Mouse (Mus musculus) adrenal gland, adult 18-20 months (tissue): ENCODE results near the gene Eipr1. TPM values are rescaled to one million over a fixed set of nuclear protein-coding genes. Genes with fewer than 3 reads are reported as not detected.

Experiments used
- DNase-seq, 2 experiments: peaks; one replicate each; pipeline ENCODE4 v3.0.0; 2021 to 2022; ENCODE audit warnings: low spot score in 2 of 2
- total RNA-seq, 2 experiments: library from RNA; stranded (reverse); gene quantifications; 1 replicate in 1 of 2; 2 replicates in 1 of 2; pipeline ENCODE4 v1.2.3; 2021

The Eipr1 gene
- total RNA-seq, 2 experiments from 2014 or later, result 18.1 to 22.0 TPM

DNA sequence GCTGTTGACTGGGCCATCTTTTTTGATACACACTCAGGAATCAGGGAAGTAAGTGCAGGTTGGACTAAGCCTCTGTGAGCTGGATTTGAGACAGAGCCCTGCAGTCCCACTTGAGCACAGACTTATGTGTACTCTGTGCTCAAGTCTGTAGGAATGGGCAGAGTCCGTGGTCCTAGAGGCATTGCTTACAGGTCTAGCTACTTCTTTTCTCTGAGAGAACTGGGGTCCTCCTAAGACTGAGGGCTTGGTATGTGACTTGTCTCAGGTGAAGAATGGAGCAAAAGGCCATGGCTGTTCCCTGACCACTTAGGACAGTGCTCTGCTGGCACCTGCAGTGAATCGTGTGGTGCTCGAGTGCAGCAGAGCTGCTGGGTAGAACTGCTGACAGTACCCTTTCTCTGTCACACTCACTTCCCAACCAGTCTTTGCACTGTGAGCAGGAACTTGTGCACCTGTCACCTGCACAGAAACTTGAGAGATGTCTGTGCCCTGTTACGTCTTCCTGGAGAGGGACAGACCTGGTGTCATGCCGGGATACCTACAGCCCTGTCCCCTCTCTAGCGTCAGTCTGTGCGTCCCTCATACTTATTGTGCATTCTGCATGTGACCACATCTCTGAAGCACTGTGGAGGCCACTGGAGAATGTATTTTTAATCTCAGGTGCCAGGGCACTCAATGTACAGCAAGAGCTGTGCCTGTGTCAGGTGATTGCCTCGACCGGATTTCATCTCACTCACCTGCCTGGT, 65.3 kb downstream of the Eipr1 start:
- no peak for DNase-seq

DNA sequence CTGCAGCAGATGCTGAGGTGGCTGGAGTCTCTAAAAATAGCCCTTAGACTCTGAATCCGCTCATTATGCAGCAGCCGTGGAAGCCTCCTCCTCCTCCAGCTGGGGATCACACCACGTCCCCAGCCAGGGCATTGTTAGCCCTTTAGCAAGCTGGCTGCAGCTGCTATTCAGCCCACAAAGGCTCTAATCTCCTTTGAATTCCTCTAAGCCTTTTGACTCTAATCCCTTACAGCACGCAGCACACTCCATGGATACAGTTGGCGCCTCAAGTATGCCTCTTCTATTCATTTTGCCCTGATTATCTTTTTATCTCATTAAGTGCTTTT, 65.8 kb downstream of the Eipr1 start:
- DNase-seq, result no peak

DNA sequence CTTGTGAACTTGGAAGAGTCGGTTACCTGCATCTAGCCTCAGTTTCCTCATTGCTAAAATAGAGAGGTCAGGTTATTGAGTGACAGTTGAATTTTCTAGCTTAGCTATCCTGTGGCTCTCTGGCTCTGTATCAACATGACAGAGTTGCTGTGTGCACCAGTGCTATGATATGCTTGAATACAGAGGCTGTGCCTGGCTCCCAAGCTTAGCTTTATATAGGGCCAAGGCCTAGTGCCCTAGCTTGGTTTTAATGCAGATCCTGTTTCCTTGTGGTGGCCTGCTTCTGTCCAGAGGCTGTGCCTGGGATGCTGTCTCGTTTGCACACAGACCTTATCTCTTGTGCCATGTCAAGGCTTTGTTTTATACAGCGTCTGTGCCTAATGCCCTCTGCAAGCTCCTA, 66.3 kb downstream of the Eipr1 start:
- no peak for DNase-seq

DNA sequence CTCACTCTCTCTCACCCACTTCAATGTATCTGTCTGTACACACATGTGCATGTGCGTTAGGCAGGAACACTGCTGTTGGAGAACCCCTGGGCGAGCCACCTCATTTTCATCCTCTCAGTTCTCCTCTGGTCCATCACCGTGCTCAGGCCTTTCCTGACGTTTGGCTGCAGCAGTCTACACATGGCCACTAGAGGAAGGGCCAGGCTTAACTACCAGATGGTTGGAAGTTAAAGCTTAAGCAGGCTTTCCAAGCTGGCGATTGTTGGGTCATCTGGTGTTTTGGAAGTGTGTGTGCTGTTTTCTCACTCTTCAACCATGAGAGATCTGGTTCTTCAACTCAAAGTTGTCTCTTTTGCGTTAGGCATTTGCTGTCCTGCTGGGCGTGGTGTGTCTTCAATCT, 71.9 kb downstream of the Eipr1 start:
- DNase-seq, result no peak

DNA sequence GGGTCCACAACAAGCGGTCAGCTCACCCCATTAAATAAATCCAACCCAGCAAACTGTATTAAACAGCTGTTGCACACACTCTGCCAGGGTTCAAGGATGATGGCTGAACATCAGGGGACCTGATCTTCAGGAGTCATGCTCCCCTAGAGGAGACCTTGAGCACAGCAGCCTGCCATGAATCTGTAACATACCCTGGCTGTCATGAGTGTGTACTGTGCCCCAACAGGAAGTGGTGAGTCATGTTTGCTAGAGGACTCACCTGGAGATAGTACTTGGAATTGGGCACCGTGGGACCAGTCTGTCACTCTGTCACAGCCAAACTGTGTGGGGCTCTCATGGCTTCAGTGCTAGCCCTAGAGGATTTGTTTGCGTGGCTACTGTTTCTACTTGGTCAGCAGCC, 77.9 kb downstream of the Eipr1 start:
- no peak for DNase-seq

DNA sequence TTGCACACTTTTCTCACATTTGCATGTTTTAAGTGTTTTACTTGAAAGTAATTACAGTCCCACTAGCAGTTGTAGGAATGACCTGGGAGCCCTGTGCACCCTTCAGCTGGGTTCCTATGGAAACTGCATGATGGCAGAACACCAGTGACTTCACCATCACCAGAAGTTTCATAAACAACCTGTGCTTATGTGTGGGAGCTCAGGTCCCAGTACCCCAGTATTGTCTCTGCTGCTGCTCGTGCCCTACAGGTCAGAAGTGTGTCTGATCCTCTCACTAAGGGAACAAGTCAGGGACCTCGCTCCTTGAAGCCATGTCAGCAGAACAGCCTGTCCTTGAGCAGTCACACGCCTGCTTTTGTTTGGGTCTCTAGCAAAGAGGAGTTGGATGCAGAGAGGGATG, 78.9 kb downstream of the Eipr1 start:
- no peak for DNase-seq

DNA sequence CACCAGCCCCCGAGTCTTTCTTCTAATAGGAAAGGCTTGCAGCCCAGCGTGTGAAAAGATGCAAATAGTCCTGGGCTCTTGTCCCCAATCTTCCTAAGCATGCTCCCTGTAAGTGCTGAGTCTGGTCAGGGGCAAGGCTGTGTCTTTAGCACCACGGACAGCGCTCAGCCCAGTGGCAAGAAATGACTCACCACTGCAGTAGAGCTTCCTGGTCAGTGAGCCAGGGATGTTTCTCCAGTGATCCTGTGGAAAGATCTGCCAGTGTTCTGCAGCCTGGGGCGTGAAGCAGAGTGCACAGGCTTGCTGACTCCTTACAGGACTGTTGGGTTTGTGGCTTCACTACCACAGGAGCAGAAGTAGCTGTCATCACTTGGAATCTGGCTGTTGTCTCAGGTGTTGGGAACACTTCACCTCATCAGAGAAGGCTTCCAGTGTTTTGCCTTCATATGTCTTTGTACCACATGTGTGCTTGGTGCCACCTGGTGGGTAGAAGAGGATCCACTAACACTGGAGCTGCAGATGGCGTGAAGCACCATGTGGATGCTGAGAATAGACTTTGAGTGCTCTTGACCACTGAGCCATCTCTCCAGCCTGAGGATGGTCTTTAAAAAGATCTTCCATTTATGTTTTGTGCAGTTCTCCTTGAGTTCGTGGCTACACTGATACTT, 79.6 kb downstream of the Eipr1 start:
- DNase-seq, result peak; percentile 53 to 59

DNA sequence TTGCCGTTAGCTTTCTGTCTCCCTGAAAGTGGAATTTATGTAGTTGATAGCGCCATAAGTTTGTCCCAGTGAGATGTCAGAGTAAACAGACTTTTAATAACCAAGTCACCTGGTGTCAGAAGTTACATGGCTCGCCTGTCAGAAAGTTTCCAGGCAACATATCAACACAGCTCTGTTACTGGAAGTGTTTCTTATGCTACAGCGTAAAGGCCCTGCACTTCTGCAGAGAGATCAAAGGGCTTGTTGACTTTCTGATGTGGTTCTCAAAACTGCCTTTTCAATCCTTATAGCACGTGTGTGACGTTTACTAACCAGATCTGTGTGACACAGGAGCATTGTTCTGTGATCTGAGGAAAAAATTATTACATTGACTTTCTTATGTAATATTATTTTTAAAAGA, 82.7 kb downstream of the Eipr1 start:
- DNase-seq, result no peak

DNA sequence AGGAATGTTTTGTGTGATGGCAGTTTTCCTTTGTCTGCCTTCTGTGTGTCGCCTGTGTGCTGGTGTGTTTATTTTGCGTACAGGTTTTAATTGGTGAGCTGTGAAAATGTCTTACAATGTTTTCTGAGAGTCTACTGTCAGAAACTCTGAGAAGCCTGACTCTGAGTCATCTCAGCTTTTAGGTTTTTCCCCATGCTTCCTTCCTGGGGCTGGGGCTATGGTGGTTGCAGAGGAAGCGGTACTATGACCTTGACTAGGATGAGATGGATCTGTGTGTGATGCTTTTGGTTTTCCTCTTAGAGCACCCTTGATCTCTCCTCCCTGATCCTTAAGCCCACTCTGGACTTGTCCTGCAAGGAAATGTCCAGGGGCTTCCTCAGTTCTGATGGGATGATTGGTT, 84.1 kb downstream of the Eipr1 start:
- no peak for DNase-seq

DNA sequence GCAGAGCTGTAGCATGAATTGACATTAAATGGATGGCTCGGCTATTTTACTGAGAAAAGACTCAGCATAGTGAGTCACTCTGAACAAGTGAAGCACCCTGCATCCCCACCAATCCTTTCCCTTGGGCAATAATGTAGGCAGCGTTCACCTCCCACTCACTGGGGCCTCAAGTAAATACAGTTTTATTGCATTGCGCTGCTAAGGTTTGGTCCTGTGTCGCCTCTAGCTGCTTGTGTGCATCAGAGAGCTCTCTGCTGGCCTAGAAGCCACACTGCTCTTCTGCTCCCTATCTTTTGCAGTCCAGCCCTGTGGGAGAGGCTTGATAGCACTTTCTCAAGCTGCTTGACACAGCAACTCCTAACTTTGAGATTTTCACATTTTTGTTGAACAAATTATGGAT, 86.7 kb downstream of the Eipr1 start:
- no peak for DNase-seq

DNA sequence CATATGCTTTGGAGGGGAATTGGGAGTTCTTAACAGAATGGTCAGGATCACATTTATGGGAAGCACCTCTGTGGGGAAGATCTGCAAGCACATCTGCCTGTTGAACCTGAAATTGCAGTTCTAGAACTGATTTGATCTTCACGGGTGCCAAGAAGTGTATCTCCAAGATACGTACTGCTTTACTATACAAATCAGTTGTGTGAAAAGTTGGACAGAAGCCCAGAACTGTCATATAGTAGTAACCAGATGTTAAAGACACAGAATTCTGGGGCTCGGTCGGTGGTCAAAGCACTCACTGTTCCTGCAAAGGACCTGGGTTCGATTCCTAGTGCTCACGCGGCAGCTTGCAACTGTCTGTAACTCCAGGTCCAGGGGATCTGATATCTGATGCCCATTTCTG, 87.4 kb downstream of the Eipr1 start:
- DNase-seq, result no peak

DNA sequence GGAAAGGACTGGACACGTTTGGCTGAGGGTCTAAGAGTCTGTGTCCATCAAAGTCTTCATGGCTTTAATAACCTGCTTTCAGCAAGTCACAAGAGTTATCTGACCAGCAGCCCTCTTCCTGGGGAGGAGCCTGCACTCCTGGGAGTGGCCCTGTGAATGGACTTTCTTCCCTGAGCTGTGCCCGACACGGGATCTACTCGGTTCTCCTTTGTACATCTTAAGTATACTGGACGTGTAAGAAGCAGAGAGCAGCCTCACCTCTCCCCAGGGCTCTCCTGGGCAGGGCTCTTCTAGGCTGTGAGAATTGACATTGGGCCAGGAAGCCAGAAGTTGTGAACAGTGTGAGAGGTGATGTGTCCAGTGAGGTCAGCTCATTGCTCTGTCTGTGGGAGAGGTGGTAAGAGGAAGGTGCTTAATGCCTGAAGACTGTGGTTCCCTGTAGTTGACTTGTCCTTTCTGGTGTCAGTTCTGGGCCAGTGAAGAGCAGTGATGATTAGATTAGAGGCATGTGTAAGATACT, 89.6 kb downstream of the Eipr1 start:
- no peak for DNase-seq

DNA sequence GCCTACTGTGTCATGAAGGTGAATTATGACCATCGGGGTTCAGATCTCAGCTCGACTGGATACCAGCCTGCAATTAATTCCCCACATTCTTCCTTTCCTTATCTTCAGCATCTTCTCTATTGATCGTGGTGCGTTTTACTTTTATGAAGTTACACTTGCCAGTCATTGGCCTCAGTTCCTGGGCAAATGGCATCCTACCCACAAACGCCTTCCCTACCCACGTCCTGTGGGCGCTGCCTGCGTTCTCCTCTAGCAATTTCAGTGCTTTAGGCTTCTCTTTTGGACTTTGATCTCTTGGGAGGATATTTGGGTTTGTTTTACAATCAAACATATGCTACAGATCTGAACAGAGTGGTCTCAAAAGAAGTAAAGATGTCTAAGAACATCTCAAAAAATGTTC, 94.2 kb downstream of the Eipr1 start:
- DNase-seq, result no peak

DNA sequence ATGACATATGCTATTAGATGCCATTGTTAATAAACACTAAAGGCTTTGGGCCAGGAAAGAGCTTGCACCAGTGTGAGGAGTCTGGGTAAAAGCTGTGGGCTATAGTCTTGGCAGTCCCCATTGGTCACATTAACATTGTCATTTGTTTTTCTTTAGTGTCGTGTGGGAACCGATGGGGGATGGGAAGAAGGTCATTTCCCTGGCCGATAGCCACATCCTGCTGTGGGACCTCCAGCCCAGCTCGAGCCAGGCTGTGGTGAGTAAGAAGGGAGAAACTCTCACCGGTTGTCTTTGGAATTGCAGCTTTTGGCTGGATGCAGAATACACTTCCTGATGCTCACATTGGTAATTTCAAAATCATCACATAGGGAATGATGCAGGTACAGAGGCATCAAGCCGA, 95.8 kb downstream of the Eipr1 start:
- no peak for DNase-seq

DNA sequence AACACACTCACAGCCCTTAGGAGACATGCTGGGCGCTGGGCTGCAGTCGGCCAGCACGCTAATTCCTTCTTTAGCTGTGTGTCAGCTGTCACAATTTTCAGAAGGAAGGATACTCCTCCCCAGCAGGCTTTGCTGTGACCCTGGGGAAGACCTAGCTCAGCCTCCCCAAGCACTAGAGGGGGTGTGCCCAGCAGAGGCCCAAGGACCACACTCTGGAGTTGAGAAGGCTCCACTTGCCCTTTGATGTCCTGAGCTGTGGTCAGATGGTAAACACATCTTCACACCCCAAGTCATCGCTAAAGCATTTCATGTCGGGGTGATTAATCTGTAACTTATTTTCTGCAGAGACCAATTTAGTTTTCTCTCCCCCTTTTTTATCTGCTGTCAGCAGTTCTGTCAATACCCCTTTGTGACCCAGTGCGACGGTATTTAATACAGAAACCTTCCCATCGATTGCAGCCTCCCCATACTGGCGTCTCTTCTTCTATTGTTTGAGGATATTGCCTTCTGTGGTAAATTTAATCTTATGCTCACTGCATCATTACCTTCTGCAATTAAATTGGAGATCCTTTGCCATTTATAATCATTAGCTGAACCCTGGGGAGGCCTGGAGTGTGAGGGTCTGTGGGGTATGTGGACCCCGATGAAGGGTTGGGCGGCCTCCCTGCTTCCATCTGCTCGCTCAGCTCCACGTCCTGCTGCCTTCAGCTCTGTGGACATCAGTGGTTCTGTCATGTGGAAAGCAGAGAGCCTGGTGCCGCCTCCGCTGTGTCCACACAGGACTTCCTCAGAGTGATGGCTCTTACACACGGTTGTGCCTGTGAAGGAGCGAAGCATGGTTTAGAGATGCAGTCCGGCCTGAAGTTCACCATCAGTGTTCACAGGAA, 97.4 kb downstream of the Eipr1 start:
- no peak for DNase-seq

DNA sequence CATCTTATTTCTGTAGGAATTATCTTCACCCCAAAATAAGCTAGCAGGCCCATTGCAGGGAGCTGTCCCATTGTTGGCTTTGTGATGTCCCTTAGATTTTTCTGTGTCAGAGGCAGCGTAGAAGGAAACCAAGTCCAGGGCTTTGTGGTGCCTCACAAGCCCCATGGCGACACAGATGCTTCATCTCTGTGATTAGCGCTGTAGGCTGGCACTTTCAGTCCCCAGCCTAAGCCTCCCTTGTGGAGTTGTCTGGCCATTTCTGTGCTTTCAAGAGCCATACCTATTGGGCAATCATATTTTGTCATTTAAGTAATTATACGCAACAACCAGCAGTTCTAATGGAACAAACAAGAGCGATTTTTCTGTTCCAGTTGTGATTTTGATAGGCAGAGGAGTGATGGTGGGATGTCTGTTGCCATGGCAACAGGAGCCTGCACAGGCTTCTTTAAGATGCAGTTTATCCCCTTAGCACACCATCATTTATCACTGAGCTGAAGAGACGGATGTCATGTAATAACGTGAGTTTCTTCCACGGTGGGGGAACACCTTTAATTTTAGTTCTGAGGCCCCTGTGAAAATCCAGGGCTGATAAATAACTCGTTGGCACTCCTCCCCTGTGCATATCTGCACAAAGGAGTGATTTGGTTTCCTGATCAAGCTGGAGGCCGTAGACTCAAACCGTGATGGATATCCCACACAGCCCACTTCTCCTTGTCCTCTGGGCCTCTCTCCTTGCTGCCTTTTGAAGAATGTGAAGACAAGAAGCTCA, 108.1 kb downstream of the Eipr1 start:
- no peak for DNase-seq

DNA sequence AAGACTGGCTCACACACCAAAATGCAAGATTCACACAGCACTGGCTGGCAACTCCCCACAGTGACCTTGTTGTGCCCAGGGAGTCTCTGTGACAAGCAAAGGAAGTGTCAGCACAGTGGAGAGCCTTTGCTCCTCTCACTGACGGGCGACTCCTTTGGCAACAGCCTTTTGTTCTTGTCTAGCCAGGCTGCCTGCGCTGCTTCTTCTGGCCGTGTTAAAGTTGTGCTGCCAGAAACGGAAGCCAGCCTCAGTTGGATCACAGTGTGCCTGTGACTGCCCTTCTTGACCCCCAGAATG, 108.6 kb downstream of the Eipr1 start:
- no peak for DNase-seq

DNA sequence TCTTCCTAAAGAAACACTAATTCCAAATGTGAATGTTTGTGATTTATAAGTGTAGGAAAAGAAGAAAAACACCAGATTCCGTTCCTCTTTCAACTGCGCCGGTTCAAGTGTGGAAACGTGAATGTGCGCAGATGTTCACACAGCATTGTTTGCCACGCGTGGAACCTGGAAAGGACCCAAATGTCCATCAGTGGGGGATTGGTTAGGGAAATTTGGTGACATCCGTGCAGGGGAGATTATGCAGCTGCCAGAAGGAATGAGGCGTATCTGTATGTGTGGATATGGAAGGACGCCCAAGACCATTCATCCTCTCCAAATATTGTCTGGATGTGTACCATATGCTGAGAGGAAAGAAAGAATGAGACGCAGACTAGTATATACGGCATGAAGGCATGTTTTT, 111.7 kb downstream of the Eipr1 start:
- DNase-seq, result no peak

DNA sequence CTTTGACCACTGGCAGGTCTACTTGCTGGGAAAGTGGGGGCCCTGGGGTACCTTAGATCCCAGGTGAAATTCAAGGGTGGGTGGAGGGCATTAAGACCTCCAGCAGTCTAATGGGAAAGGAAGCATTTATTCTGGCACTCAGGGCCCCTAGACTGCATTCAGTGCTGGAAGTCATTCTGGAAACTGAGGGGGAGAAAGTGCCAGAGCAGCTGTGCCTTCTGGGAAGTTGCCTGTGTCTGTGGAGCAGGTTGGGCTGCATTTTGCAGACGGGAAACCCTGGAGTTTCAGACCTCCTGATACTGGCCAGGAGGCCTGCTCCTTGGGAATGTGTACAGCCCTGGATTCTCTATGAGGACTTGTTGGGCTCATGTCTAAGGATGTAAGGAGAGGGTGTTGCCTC, 114.5 kb downstream of the Eipr1 start:
- no peak for DNase-seq

DNA sequence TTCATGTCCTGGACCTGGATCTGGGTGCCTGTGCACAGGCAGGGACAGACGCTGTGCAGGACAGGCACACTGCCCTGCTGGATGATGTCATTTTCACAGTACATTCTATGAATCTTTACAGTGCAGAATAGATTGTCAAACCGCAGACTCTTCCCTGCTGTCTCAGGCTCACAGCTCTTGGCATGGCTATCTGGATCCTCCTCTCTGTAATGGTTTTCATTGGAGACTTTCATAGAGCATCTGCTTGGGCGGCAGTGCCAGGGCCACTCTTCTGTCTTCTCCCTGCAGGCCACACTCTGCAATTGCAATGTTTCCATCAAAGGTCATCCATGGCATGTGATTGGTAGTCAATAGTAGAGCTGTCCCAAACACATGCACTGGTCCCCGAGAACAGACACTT, 117.2 kb downstream of the Eipr1 start:
- no peak for DNase-seq

DNA sequence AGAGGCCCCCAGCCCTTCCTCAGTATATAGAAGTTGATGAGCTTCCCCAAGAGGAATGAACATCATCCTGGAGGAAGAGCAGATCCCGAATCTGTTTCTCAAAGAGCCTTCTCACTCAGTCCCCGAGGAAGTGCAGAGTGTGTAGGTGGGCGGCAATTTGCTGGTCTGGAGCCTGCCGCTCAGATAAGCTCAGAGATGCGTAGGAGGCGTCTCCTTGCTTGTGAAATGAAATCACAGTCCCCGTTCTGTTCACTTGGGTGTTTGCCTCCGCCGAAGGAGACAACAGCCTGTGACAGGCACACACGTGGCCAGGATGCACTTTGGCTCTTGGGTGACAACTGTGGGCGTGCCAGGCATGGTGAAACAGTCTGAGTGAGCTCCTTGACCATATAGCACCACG, 120.7 kb downstream of the Eipr1 start:
- no peak for DNase-seq
